Mouse (Mus musculus) kidney, adult 2 months (tissue): ENCODE results near the gene Klc3.

ENCODE experiments used
- CTCF ChIP-seq: fragments of 200-500 bp; conservative IDR thresholded peaks from 2 replicates; pipeline ENCODE4 v1.5.1; 2011; ENCODE audit warnings: low read depth, mild to moderate bottlenecking, control low read depth, low read length, moderate library complexity, mixed read lengths; ENCODE audit not compliant: insufficient read depth, insufficient read length
- POLR2A ChIP-seq: fragments of 200-500 bp; IDR thresholded peaks from one replicate; pipeline ENCODE4 v1.6.1; 2011; ENCODE audit warnings: low read depth, low read length, control low read depth

DNA sequence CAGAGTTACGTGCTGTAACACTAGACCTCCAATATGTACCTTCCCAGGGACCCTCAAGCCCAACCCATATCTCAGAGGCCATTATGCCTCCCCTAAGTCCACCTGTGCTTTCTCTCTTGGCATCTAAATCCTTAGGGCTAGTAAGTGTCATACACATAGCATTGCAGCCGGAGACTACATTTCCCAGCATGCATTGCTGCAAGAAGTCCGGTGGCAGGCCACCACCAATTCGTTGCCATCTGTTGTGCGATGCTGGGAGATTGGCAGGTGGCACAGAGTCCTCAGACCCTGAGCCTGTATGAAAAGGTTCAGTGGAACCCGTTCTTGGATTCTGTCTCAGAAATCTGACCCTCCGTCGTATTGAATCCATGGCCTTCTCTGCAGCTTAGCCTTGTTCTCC lies 25.8 kb upstream of the Klc3 start:
- TF ChIP-seq CTCF: no peak
- TF ChIP-seq POLR2A: no peak
